Mouse (Mus musculus): ENCODE results near the gene Hlf.

Gene Hlf

GRCm38 (mm10) chr11:90332737-90333136, 58.0 kb downstream of the Hlf start:
- DNase-seq, result no peak

GRCm38 (mm10) chr11:90330202-90330694, 60.4 kb downstream of the Hlf start:
- no peak for DNase-seq

GRCm38 (mm10) chr11:90326836-90327235, 63.9 kb downstream of the Hlf start:
- DNase-seq, result no peak

DNA sequence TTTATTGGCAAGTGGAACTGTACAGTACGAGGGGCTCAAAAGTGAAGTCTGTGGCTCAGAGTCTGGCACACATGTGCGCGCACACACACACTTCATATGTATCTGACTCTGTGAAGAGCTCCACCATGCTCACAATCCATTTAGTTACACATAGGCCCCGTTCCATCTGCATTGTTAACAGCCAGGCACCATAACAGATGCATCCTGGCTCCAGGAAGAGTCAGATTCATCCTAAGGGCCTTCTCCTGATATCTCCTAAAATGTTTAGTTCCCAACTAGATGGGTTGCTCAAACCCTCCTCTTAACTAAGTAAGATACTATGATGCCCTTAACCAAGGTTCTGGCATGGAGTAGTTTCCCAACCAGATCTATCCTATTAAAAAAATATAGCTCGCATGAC, 64.5 kb downstream of the Hlf start:
- no peak for DNase-seq

DNA sequence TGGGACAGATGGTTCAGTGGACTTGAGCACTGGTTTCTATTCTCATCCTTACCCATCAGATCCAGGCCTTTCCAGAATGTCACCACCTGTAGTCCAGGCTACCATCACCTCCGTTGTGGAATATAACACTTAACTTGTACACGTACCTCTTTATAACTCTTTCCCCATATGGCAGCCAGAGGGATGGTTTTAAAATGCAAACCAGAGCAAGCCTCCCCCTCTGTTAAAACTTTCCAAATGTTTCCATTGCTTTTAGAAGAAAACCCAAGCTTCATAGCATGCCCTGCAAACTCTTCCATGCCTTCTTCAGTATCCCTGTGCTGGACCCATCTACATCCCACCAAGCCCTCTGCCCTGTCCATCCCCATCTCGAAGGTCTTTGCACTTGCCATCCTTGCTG, 66.1 kb downstream of the Hlf start:
- DNase-seq, result no peak

GRCm38 (mm10) chr11:90320922-90321321, 69.8 kb downstream of the Hlf start:
- DNase-seq, result no peak

DNA sequence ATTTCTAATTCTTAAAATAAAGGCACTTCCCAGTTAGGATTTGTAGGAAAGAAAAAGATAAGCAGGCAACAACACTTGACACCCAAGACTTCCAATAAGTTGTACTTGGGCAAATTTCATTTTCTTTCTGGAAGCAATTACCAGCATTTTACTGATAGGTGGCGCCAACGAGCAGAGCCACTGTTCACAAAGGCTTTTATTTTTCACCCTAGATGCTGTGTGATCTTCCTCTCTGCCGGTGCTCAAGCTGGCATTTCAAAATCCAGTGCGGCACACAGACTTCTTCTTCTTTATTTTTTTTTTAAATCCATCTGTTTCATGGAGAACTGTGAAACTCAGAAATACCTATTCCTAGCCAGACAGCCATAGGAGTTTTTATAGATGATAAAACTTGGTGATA, 73.2 kb downstream of the Hlf start:
- DNase-seq, result peak; percentile 23 to 27

- DNase-seq, result no peak
Measured at GRCm38 (mm10) chr11:90314606-90315005, 76.1 kb downstream of the Hlf start.

DNA sequence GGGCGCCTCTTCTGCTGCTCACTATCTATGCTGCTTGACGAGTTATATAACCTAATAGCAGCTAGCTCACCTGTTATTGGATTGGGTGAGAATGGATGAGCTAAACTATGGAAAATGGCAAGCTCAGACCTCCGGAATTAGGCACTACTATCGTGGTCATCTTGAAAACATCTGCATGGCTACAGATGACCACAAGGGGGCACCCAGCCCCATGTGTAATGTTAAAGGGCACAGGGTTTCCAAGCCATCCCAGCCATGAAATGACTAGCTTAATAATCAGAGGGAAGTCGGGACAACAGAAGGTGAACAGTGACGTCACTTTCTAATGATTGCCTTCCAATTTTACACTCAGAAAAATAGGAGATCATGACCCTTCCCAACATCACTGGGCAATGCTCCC, 83.7 kb downstream of the Hlf start:
- peak; percentile 41 to 47 for DNase-seq

DNA sequence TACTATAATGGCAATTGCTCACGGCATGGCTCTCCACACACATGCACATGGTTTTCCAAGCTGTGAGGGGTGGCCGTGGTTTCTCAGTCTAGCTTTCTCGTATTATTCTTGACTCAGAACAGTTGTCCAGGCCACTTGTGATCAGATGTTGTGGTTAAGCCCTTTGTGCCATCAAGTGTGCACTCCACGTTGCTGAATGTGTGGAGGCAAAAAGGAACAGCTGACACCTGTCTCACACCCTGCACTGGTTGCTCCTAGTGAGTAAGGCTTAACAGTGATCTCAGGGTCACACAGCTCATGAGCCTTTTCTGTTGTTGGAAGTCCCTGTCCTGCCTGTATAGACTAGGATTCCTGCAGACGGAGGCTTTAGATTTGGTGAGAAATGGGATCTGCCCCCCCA, 84.6 kb downstream of the Hlf start:
- DNase-seq, result no peak

DNA sequence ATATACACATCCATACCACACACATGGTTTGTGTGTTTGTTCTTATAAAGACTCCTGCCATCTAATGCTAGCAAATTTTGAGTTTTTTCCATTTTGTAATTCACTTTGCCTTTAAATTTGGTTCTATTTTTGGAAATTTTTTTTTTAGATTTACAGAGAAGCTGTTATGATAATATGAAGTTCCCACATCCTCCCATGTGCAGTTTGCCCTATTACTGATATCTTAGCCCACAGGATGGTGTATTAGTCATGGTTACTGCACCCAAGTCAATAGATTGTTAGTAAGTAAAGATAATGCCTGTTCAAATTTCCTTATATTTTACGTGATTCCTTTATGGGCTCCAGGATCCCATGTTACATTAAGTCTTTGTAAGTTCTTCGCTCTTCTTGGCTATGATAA, 96.1 kb downstream of the Hlf start:
- DNase-seq, result no peak

GRCm38 (mm10) chr11:90292766-90293165, 97.9 kb downstream of the Hlf start:
- no peak for DNase-seq

- no peak for DNase-seq
Measured at GRCm38 (mm10) chr11:90291156-90291555, 99.5 kb downstream of the Hlf start.

DNA sequence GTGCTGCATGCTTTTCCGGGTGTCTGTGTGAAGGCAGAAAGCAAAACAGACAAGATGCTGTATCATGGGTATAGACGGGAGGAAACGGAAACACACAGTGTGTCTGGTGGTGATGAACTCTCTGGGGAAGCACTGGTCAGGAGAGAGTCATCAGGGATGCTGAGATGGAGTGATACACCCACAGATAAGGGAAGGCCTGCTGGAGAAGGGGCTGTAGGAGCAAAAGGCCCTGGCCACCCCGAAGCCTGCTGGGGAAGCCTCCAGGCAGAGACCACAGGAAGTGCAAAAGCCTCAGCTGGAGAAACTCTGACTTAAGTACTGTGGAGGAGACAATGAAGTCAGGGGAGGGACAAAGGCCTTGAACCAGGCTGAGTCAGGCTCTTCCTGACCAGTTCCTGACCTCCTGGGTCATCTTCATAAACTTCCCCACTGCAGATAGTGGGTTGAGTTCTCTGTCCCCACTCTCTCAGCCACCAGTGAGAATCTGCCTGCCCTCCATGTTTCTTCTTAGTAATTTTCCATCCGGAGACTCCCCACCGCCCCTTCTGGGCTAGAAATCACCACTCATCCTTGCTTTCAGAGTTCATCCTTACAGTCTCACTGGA, 104.0 kb downstream of the Hlf start:
- DNase-seq, result no peak

Measured in B cell, adult 2 months (primary cell).